Mouse (Mus musculus) small intestine, adult 2 months (tissue): ENCODE data around the gene Pkd2l1. TPM values are rescaled to one million over a fixed set of nuclear protein-coding genes. Genes with fewer than 3 reads are reported as not detected.

Source experiments
- H3K27ac ChIP-seq: fragments of 200-500 bp; 2 replicates; pipeline ENCODE4 v1.5.1; 2012; ENCODE audit warnings: low read depth, low read length, control low read depth, inconsistent platforms; ENCODE audit not compliant: insufficient read depth
- H3K27me3 ChIP-seq: fragments of 200-500 bp; 2 replicates; pipeline ENCODE4 v1.6.1; 2012; ENCODE audit warnings: mild to moderate bottlenecking, moderate library complexity, low read length, inconsistent platforms; ENCODE audit not compliant: control insufficient read depth, insufficient read depth
- H3K36me3 ChIP-seq: fragments of 200-500 bp; 2 replicates; pipeline ENCODE4 v1.6.1; 2012; ENCODE audit warnings: mild to moderate bottlenecking, low read length, control low read depth, inconsistent platforms; ENCODE audit not compliant: control insufficient read depth, insufficient read depth
- H3K4me1 ChIP-seq: fragments of 200-500 bp; 2 replicates; pipeline ENCODE4 v1.6.1; 2012; ENCODE audit warnings: low read length, inconsistent platforms, mixed read lengths; ENCODE audit not compliant: control insufficient read depth, insufficient read depth, insufficient read length
- H3K4me3 ChIP-seq: fragments of 200-500 bp; 2 replicates; pipeline ENCODE4 v1.5.1; 2012; ENCODE audit warnings: low read depth, mild to moderate bottlenecking, control low read depth, inconsistent platforms, low read length, moderate library complexity
- CTCF ChIP-seq: fragments of 200-500 bp; IDR thresholded peaks from 2 replicates; pipeline ENCODE4 v1.5.1; 2012; ENCODE audit warnings: low read depth, mild to moderate bottlenecking, control low read depth, inconsistent platforms, low read length, moderate library complexity, mixed read lengths; ENCODE audit not compliant: insufficient replicate concordance, insufficient read length; ENCODE audit errors: extremely low read depth
- POLR2A ChIP-seq: fragments of 200-500 bp; IDR thresholded peaks from 2 replicates; pipeline ENCODE4 v1.6.1; 2012; ENCODE audit warnings: low read depth, mild to moderate bottlenecking, control low read depth, inconsistent platforms, low read length, moderate library complexity
- WGBS: fragments of 180-500 bp; shearing (Covaris S2); methylation state at CpG from one replicate; pipeline ENCODE4 v1.1.7; 2018; 5-methylcytosine and 5-hydroxymethylcytosine counted together
- polyA plus RNA-seq: library from polyadenylated mRNA; depleted of rRNA; stranded (reverse); fragments of >200 nt; gene quantifications from 2 replicates; pipeline ENCODE4 v1.2.3, GENCODE M21; 2012

Gene Pkd2l1
- polyA plus RNA-seq, 1 experiment = 0.10 TPM

DNA sequence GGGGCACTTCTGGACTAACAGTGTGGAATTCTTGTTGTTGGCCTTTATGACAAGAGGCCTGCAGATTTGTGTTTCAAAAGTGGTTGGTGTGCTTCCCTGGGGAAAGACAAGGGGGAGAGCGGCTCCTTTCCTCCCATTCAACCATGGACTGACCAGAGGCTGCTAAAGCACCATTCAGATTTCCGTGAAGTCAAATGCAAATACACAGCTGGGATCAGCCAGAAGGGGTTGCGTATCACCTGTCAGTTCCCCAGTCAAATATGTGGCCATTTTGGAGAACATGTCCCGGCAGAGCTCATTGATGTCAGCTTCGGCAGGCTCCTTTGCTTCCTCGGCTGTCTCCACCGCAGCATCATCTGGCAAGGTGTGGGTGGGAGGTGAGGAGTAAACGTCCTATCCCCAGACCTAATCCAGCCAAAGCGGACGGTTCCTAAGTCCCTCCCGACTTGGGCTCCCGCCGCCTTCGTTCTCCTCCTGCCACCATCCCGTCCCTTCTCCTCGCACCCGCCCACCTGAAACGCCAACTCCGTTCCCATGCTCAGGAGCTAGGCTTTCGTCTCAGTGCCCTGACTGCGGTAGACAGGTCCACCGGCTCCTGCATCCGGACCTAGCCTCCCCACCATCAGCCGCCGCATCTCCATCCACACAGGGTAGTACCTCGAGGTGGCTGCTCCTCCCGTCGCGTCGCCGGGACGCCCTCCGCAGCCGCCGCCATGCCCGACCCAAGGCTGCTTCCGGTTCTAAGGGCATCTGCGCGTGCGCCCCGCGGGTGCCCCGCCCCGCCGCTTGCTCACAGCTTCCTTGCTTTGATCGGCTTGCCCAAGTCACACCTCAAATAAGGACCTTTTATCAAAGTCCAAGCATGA, 46.3 kb downstream of the Pkd2l1 start, which contains the start of gene Bloc1s2:
Bloc1s2 (minus strand) TSS at position 745 of the 866 bp plus-strand sequence.
- Histone ChIP-seq H3K4me3 (peak within 1 kb of the TSS; percentile 64), H3K27ac (0 out of 2 replicates have a peak within 1 kb of the TSS, but pooled peaks have one; percentile 3)
- 1% methylated on average over 46 of the region's 46 CpGs for WGBS

GRCm38 (mm10) chr19:44144366-44144765, 47.9 kb downstream of the Pkd2l1 start:
- H3K27ac ChIP-seq = no peak overlapping the region
- TF ChIP-seq CTCF = no peak
- no peak for TF ChIP-seq POLR2A
- WGBS = 71% methylated on average over 9 of the region's 9 CpGs

More for the DNA sequence above, 46.3 kb downstream of the Pkd2l1 start, which contains the start of gene Bloc1s2:
- TF ChIP-seq POLR2A (peak; percentile 63), CTCF (no peak)
- H3K4me1 ChIP-seq = peaks cover 6% of the 10 kb centered on the region; the same call in 1 of the 2 replicates
- H3K36me3 ChIP-seq = peaks cover 18% of the 10 kb centered on the region
- H3K27me3 ChIP-seq = no peaks in the 10 kb centered on the region; the same call in 1 of the 2 replicates

DNA sequence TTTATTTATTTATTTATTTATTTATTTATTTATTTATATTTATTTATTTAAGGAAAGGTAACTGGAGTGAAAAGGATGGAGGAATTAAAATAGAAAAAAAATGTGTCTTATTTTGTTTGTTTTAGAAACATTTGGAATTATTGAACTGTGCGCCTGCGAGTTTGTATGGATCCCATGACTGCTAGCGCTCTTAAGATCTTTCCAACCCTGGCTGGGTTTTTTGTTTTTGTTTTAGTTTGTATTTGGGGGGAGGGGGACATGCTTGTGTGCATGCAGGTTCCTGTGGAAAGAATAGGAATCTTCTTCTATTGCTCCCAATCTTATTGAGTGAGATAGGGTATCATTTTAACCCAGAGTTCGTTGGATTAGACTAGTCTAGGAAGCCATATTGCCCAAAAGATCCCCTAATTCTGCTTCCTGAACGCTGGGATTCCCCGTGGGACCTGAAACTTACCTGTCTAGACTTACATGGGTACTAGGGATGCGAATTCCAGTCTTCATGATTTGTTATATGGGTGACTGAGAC, 56.2 kb downstream of the Pkd2l1 start:
- Histone ChIP-seq H3K4me3 (no peak overlapping the region), H3K27me3 (no peaks in the 10 kb centered on the region), H3K4me1 (peaks cover 2% of the 10 kb centered on the region; the same call in 1 of the 2 replicates), H3K36me3 (peaks cover 11% of the 10 kb centered on the region), H3K27ac (no peak overlapping the region)
- WGBS = 31% methylated on average over 7 of the region's 7 CpGs
- TF ChIP-seq CTCF (no peak), POLR2A (no peak)

More at GRCm38 (mm10) chr19:44144366-44144765, 47.9 kb downstream of the Pkd2l1 start:
- H3K4me1 ChIP-seq = peaks cover 6% of the 10 kb centered on the region; the same call in 1 of the 2 replicates
- no peaks in the 10 kb centered on the region; the same call in 1 of the 2 replicates for H3K27me3 ChIP-seq
- H3K4me3 ChIP-seq = no peak overlapping the region
- H3K36me3 ChIP-seq = peaks cover 24% of the 10 kb centered on the region

DNA sequence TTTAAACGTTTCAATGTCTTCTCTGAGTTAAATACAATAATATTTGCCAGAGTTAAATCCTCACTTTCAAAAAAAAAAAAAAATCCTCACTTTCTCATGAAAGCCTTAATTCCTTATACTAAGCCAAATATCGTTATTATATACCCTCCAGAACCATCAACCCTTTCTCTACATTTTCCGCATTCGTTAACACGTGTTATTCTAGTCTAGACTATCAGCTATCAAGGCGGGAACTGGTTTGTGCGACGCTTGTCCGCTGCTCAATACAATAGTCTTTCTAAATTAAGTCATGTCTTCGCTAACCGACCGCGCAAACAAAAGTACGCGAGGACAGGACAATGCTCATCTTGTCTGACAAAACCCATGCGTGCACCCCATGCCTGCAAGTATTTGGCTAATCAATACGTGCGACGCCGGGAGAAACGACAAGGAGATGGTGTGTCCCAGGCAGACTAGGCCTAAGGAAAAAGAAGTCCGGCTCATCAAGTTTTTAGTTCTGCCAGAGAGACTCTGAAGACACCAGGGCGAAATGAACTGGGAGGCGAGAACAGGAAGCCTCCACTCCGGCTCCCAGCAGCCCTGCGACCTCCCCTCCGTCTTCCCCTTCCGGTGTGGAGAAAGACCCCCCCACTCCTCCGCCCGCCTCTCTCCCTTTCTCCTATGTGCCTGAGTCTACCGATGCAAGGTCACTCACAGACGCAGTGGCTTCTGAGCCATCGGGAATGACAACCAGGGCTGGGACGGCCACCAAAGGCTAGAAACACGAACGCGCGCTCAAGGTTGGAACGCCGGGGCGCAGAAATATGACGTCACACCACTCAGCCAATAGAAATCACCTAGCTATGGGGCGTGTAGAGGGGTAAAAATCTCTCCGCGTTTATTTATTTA, 56.9 kb downstream of the Pkd2l1 start, which contains the start of gene Cwf19l1:
Cwf19l1 (minus strand) TSS at position 805 of the 888 bp plus-strand sequence.
- no peaks in the 10 kb centered on the region for H3K27me3 ChIP-seq
- H3K4me3 ChIP-seq = peak within 1 kb of the TSS; percentile 86
- TF ChIP-seq POLR2A = no peak
- no peak for TF ChIP-seq CTCF
- peak within 1 kb of the TSS; percentile 37 for H3K27ac ChIP-seq
- peaks cover 15% of the 10 kb centered on the region for H3K36me3 ChIP-seq
- WGBS = under 1% methylated on average over 45 of the region's 45 CpGs
- peaks cover 2% of the 10 kb centered on the region; the same call in 1 of the 2 replicates for H3K4me1 ChIP-seq

- Histone ChIP-seq H3K36me3 (peaks cover 18% of the 10 kb centered on the region), H3K4me1 (peaks cover 2% of the 10 kb centered on the region; the same call in 1 of the 2 replicates), H3K27ac (no peak overlapping the region), H3K4me3 (no peak overlapping the region), H3K27me3 (no peaks in the 10 kb centered on the region)
- TF ChIP-seq POLR2A (no peak), CTCF (no peak)
- WGBS = 82% methylated on average over 5 of the region's 5 CpGs
These were observed 59.3 kb downstream of the Pkd2l1 start for GRCm38 (mm10) chr19:44132917-44133316.

- H3K27me3 ChIP-seq = no peaks in the 10 kb centered on the region
- peaks cover 51% of the 10 kb centered on the region for H3K36me3 ChIP-seq
- WGBS = 43% methylated on average over 2 of the region's 2 CpGs
- H3K27ac ChIP-seq = no peak overlapping the region
- no peak for TF ChIP-seq POLR2A
- TF ChIP-seq CTCF = no peak
- no peaks in the 10 kb centered on the region for H3K4me1 ChIP-seq
- H3K4me3 ChIP-seq = no peak overlapping the region
These were observed 63.7 kb downstream of the Pkd2l1 start for GRCm38 (mm10) chr19:44128560-44128959.
